Mouse (Mus musculus): Measurements from ENCODE around the gene Nkpd1. TPM values are rescaled to one million over a fixed set of nuclear protein-coding genes. Genes with fewer than 3 reads are reported as not detected.

The Nkpd1 gene
- polyA plus RNA-seq, 1 experiment from 2014 or later = not detected

DNA sequence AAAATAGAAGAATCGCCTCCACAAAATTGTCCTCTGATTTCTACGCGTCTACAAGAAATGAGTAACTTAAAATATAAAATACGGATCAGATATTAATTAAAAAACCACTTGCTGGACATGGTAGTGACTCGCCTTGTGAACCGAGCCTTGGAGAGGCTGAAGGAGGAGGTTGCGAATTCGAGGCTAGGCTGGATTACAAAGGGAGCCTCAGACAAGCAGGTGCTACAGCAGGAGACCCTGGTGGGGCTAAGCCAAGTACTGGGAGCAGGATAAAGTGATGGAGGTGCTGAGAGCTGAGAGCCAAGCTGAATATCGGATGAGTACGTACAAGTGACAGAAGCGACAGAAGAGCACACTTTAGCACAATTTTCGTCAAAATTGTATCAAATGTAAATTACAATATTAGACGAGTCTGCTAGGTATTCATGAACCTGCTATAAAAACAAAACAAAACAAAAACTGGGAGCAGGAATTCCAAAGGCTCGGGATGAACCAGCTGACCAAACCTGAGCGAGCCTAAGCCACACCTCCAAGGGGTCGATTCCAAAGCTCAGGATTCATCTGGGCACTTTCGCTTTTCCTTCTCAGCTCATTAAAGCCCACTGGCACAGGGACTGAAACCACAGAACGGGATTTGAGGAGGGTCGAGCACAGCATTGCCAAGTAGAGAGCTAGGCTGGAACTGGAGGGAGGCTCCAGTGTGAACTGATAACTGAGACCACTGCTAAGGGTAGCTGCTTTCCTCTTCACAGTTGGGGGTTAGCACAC is 45.2 kb downstream of the Nkpd1 start, which contains the start of gene Ppp1r37:
Gene Ppp1r37 (minus strand): TSS at position 434 of the 768 bp plus-strand sequence.
- peak within 1 kb of the TSS; percentile 94 for H3K4me2 ChIP-seq
- ATAC-seq (replicated peaks; ENCODE audit: insufficient number of reproducible peaks, insufficient read depth, low FRiP score, low read depth) = no peak
- H3K9me3 ChIP-seq (replicated peaks) = no peaks in the 10 kb centered on the region; the same call in 1 of the 2 replicates
- peak within 1 kb of the TSS; percentile 90 for H3K27ac ChIP-seq
- H3K36me3 ChIP-seq = peaks cover 28% of the 10 kb centered on the region
- H3K4me3 ChIP-seq = peak within 1 kb of the TSS; percentile 80
- no peaks in the 10 kb centered on the region for H3K27me3 ChIP-seq
- 3% methylated on average over 19 of the region's 19 CpGs for WGBS
- H3K4me1 ChIP-seq (replicated peaks) = peaks cover 44% of the 10 kb centered on the region
- peak within 1 kb of the TSS; percentile 84 for H3K9ac ChIP-seq

DNA sequence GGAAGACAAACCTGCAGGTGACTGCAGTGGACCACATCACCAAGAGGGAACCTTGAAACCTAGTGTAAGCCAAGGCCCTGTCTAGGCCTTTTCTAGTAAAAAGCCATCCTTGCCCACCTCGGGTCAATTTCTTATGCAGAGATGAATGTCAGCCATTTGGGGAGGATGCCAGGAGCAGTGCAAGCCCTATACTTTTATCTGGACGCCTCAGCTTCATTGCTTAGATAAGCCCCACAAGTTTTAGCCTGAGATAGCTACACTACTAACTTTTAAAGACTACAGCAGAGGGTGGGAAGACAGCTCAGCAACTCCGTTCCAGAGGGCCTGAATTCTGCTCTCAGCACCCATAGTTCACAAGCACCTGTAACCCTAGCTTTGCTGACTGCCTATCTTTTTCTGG is 46.2 kb downstream of the Nkpd1 start:
- H3K27ac ChIP-seq = no peak overlapping the region
- H3K36me3 ChIP-seq = peaks cover 28% of the 10 kb centered on the region
- H3K4me2 ChIP-seq = no peak overlapping the region
- WGBS = 72% methylated on average over 3 of the region's 3 CpGs
- no peak overlapping the region for H3K4me3 ChIP-seq
- H3K9me3 ChIP-seq (replicated peaks) = no peaks in the 10 kb centered on the region; the same call in 1 of the 2 replicates
- no peak overlapping the region for H3K9ac ChIP-seq
- H3K4me1 ChIP-seq (replicated peaks) = peaks cover 34% of the 10 kb centered on the region
- no peak for ATAC-seq (replicated peaks; ENCODE audit: insufficient number of reproducible peaks, insufficient read depth, low FRiP score, low read depth)
- no peaks in the 10 kb centered on the region for H3K27me3 ChIP-seq

DNA sequence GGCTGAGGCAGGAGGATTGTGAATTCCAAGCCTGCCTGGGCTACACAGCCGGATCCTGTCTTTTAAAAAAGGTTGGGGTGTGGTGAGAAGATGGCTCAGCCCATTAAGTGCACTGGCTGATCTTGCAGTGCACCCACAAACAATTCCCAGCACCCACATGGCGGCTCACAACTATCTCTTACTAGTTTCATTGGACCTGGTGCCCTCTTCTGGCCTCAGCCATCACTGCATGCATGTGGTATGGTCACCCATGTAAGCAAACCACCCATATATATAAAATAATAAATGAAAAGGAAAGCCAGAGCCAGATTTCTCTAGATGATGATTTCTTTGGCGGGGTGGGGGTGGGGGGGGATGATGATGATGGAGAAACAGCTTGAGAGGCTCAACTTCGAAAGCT is 46.8 kb downstream of the Nkpd1 start:
- peaks cover 29% of the 10 kb centered on the region for H3K36me3 ChIP-seq
- no peaks in the 10 kb centered on the region; the same call in 1 of the 2 replicates for H3K9me3 ChIP-seq (replicated peaks)
- no peaks in the 10 kb centered on the region for H3K27me3 ChIP-seq
- no peak overlapping the region for H3K4me2 ChIP-seq
- H3K9ac ChIP-seq = no peak overlapping the region
- no peak for ATAC-seq (replicated peaks; ENCODE audit: insufficient number of reproducible peaks, insufficient read depth, low FRiP score, low read depth)
- no peak overlapping the region for H3K4me3 ChIP-seq
- H3K4me1 ChIP-seq (replicated peaks) = peaks cover 28% of the 10 kb centered on the region
- no peak overlapping the region for H3K27ac ChIP-seq
- WGBS = 95% methylated on average over 4 of the region's 4 CpGs

DNA sequence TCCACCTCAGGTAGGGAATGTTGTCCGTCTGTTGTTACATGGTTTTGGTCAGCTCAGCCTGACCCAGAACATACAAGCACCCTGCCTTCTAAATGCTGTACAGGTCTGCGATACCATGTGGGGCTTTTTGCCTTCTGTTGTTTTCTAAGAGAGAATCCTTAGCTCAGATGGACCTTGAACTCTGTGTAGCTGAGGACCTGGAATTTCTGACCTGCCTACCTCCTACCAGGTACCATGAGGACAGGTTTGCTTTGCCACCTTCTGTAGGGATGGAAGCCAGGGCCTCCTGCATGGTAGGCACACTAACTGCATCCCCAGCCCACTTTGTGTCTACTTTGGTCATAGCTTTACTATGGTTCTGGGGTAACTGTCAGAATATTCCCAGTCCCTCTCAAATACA is 48.2 kb downstream of the Nkpd1 start:
- H3K4me3 ChIP-seq = no peak overlapping the region
- peaks cover 15% of the 10 kb centered on the region for H3K4me1 ChIP-seq (replicated peaks)
- no peaks in the 10 kb centered on the region; the same call in 1 of the 2 replicates for H3K9me3 ChIP-seq (replicated peaks)
- H3K4me2 ChIP-seq = no peak overlapping the region
- ATAC-seq (replicated peaks; ENCODE audit: insufficient number of reproducible peaks, insufficient read depth, low FRiP score, low read depth) = no peak
- no peak overlapping the region for H3K9ac ChIP-seq
- H3K27ac ChIP-seq = no peak overlapping the region
- 86% methylated on average over 2 of the region's 2 CpGs for WGBS
- H3K27me3 ChIP-seq = no peaks in the 10 kb centered on the region
- peaks cover 36% of the 10 kb centered on the region for H3K36me3 ChIP-seq

DNA sequence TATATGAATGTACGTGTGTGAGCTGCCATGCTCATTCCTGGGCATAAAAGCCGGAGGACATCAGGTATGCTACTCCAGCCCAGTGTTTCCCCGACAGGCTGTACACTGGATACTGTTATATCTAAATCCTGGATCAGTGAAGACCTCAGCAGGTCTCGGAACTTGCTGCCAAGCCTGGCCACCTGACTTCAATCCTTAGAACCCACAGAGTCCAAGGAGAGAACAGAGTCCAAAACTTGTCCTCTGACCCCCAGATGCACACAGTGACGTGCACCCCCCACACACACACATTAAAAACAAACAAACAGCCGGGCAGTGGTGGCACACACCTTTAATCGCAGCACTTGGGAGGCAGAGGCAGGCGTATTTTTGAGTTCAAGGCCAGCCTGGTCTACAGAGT is 49.8 kb downstream of the Nkpd1 start:
- Histone ChIP-seq H3K27me3 (no peaks in the 10 kb centered on the region), H3K4me1 (replicated peaks) (peaks cover 25% of the 10 kb centered on the region), H3K4me3 (no peak overlapping the region), H3K9me3 (replicated peaks) (no peaks in the 10 kb centered on the region; the same call in 1 of the 2 replicates), H3K27ac (no peak overlapping the region), H3K9ac (no peak overlapping the region), H3K36me3 (peaks cover 36% of the 10 kb centered on the region), H3K4me2 (no peak overlapping the region)
- no peak for ATAC-seq (replicated peaks; ENCODE audit: insufficient number of reproducible peaks, insufficient read depth, low FRiP score, low read depth)
- WGBS = 89% methylated on average over 8 of the region's 8 CpGs

DNA sequence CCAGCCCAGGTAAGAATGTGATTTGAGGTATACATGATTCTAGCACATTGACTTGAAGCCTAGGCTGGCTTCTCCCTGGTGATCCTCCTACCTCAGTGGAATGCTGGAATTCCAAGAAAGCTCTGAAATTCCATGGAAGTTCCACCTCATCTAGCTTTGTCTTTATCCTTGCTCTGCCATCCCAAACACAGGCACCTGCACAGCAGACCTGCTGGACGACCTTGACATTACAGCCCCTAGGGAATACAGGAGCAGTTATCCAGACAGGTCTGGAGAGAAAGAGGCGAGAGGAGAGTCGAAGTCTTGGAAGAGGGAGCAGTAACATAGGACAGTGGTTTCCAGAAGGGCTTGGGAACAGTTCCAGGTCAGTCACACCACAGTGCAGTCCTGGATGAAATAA is 52.0 kb downstream of the Nkpd1 start:
- 79% methylated on average over 3 of the region's 3 CpGs for WGBS
- no peak for ATAC-seq (replicated peaks; ENCODE audit: insufficient number of reproducible peaks, insufficient read depth, low FRiP score, low read depth)
- H3K36me3 ChIP-seq = peaks cover 27% of the 10 kb centered on the region

DNA sequence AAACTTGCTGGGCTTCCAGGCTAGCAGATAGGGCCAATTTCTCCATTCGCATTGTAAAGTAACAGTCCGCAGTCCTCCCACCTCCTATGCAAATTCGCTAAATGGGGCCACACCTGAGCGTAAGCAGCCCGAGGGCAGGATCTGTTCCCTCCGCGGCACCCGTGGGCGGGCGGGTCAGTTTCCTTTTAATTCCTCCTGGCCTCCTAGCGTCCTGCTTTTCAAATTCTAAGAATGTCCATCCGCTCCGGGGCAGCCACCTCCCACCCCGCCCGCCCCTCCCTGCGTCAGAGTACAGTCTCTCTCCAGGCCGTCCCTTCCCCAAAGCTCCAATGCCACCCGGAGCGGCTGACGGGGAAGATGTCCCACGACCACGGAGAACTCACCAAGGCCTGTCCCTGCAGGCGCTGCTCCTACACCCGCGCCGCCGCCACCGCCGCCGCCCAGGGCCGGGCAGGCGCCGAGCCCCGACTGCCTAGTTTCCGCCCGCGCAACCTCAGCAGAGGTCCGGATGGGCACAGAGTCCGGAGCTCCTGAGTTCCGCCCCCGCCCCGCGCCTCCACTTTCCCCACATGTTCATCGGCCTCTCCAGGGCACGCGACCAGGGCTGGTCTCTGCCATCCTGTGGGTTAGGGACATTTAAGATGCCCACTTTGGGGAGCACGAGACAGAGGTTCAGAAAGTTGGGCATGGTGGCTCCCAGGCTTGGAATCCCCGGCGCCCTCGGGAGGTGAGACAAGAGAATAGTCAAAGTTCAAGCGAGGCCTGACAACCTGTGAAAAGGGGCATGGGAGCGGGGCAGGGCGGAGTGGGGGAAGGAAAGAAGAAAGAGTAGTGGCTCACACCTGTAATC is 55.5 kb downstream of the Nkpd1 start:
- peak overlapping the region; percentile 90 for H3K4me2 ChIP-seq
- peaks cover 23% of the 10 kb centered on the region for H3K27me3 ChIP-seq
- WGBS = under 1% methylated on average over 53 of the region's 53 CpGs
- H3K36me3 ChIP-seq = peaks cover 8% of the 10 kb centered on the region
- peaks cover 38% of the 10 kb centered on the region for H3K4me1 ChIP-seq (replicated peaks)
- peak; percentile 78 for ATAC-seq (replicated peaks; ENCODE audit: insufficient number of reproducible peaks, insufficient read depth, low FRiP score, low read depth)
- peak overlapping the region; percentile 76 for H3K9ac ChIP-seq
- H3K4me3 ChIP-seq = peak overlapping the region; percentile 79
- peak overlapping the region; percentile 92 for H3K27ac ChIP-seq
- no peaks in the 10 kb centered on the region for H3K9me3 ChIP-seq (replicated peaks)

More for the DNA sequence above, 52.0 kb downstream of the Nkpd1 start:
- Histone ChIP-seq H3K4me1 (replicated peaks) (peaks cover 25% of the 10 kb centered on the region), H3K9ac (no peak overlapping the region), H3K4me3 (no peak overlapping the region), H3K27me3 (no peaks in the 10 kb centered on the region), H3K4me2 (no peak overlapping the region), H3K9me3 (replicated peaks) (no peaks in the 10 kb centered on the region), H3K27ac (no peak overlapping the region)

DNA sequence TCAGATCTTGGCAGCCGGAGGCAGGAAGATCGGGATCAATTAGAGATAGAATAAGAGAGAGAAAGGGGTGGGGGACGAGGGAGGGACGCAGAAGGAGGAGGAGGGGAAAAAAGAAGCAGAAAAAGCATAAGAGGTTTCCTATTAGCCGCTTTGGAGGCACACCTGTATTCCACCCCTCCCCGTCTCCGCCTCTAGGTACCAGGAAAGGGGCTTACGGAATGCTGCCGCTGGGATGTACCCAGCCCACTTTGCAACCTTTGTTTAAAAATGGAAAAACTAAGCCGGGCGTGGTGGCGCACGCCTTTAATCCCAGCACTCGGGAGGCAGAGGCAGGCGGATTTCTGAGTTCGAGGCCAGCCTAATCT is 56.1 kb downstream of the Nkpd1 start:
- Histone ChIP-seq H3K4me1 (replicated peaks) (peaks cover 40% of the 10 kb centered on the region), H3K9ac (peak overlapping the region; percentile 76), H3K36me3 (peaks cover 8% of the 10 kb centered on the region), H3K4me2 (peak overlapping the region; percentile 90), H3K4me3 (peak overlapping the region; percentile 79), H3K9me3 (replicated peaks) (no peaks in the 10 kb centered on the region), H3K27ac (peak overlapping the region; percentile 92), H3K27me3 (peaks cover 29% of the 10 kb centered on the region)
- no peak for ATAC-seq (replicated peaks; ENCODE audit: insufficient number of reproducible peaks, insufficient read depth, low FRiP score, low read depth)
- WGBS = 18% methylated on average over 16 of the region's 16 CpGs

Other genes with a start within 250 kb of the Nkpd1 start
- gene Vasp, start 246.0 kb upstream of the Nkpd1 start, polyA plus RNA-seq (2015; fragmentation: Nextera tagmentation; extraction: Ambion mirVana) = 81.2 and 81.6 TPM in 2 replicates
- 0.11 and 0.16 TPM in 2 replicates for gene Ppm1n, start 237.8 kb upstream of the Nkpd1 start, polyA plus RNA-seq (2015; fragmentation: Nextera tagmentation; extraction: Ambion mirVana)
- gene Rtn2, start 235.2 kb upstream of the Nkpd1 start, polyA plus RNA-seq (2015; fragmentation: Nextera tagmentation; extraction: Ambion mirVana) = 27.2 TPM in 2 replicates
- 0.20 and 0.47 TPM in 2 replicates for gene Fosb, start 207.8 kb upstream of the Nkpd1 start, polyA plus RNA-seq (2015; fragmentation: Nextera tagmentation; extraction: Ambion mirVana)
- gene Ercc1, start 173.1 kb upstream of the Nkpd1 start, polyA plus RNA-seq (2015; fragmentation: Nextera tagmentation; extraction: Ambion mirVana) = 59.8 and 60.3 TPM in 2 replicates
- 13.6 and 15.5 TPM in 2 replicates for gene Cd3eap, start 158.4 kb upstream of the Nkpd1 start, polyA plus RNA-seq (2015; fragmentation: Nextera tagmentation; extraction: Ambion mirVana)
- 13.5 and 14.4 TPM in 2 replicates for gene Ppp1r13l, start 158.1 kb upstream of the Nkpd1 start, polyA plus RNA-seq (2015; fragmentation: Nextera tagmentation; extraction: Ambion mirVana)
- gene Ercc2, start 135.8 kb upstream of the Nkpd1 start, polyA plus RNA-seq (2015; fragmentation: Nextera tagmentation; extraction: Ambion mirVana) = 8.9 and 11.3 TPM in 2 replicates
- 3.0 and 4.3 TPM in 2 replicates for gene Klc3, start 113.7 kb upstream of the Nkpd1 start, polyA plus RNA-seq (2015; fragmentation: Nextera tagmentation; extraction: Ambion mirVana)
- 1,612 and 2,052 TPM in 2 replicates for gene Ckm, start 113.1 kb upstream of the Nkpd1 start, polyA plus RNA-seq (2015; fragmentation: Nextera tagmentation; extraction: Ambion mirVana)
- 7.6 and 8.5 TPM in 2 replicates for gene Mark4, start 59.0 kb upstream of the Nkpd1 start, polyA plus RNA-seq (2015; fragmentation: Nextera tagmentation; extraction: Ambion mirVana)
- gene Exoc3l2, start 54.5 kb upstream of the Nkpd1 start, polyA plus RNA-seq (2015; fragmentation: Nextera tagmentation; extraction: Ambion mirVana) = 0.91 and 1.1 TPM in 2 replicates
- 1.5 and 1.7 TPM in 2 replicates for gene Bloc1s3, start 9.5 kb upstream of the Nkpd1 start, polyA plus RNA-seq (2015; fragmentation: Nextera tagmentation; extraction: Ambion mirVana)
- 73.2 and 81.2 TPM in 2 replicates for gene Trappc6a, start 9.4 kb upstream of the Nkpd1 start, polyA plus RNA-seq (2015; fragmentation: Nextera tagmentation; extraction: Ambion mirVana)
- 15.8 and 24.0 TPM in 2 replicates for gene Ppp1r37, start 45.2 kb downstream of the Nkpd1 start, polyA plus RNA-seq (2015; fragmentation: Nextera tagmentation; extraction: Ambion mirVana)
- 0.38 and 0.42 TPM in 2 replicates for gene Zfp296, start 59.4 kb downstream of the Nkpd1 start, polyA plus RNA-seq (2015; fragmentation: Nextera tagmentation; extraction: Ambion mirVana)
- 111 and 131 TPM in 2 replicates for gene Gemin7, start 59.8 kb downstream of the Nkpd1 start, polyA plus RNA-seq (2015; fragmentation: Nextera tagmentation; extraction: Ambion mirVana)
- gene Clasrp, start 86.6 kb downstream of the Nkpd1 start, polyA plus RNA-seq (2015; fragmentation: Nextera tagmentation; extraction: Ambion mirVana) = 28.5 and 39.0 TPM in 2 replicates
- 6.1 and 10.0 TPM in 2 replicates for gene Relb, start 111.6 kb downstream of the Nkpd1 start, polyA plus RNA-seq (2015; fragmentation: Nextera tagmentation; extraction: Ambion mirVana)
- 67.3 and 83.2 TPM in 2 replicates for gene Clptm1, start 147.2 kb downstream of the Nkpd1 start, polyA plus RNA-seq (2015; fragmentation: Nextera tagmentation; extraction: Ambion mirVana)
- gene Apoc2, start 160.1 kb downstream of the Nkpd1 start, polyA plus RNA-seq (2015; fragmentation: Nextera tagmentation; extraction: Ambion mirVana) = 2.0 and 7.9 TPM in 2 replicates
- 0.25 TPM in 1 of 2 replicates, not detected in the other for gene Gm44805, start 163.6 kb downstream of the Nkpd1 start, polyA plus RNA-seq (2015; fragmentation: Nextera tagmentation; extraction: Ambion mirVana)
- gene Apoc4, start 163.6 kb downstream of the Nkpd1 start, polyA plus RNA-seq (2015; fragmentation: Nextera tagmentation; extraction: Ambion mirVana) = 0.34 and 2.5 TPM in 2 replicates
- gene Apoc1, start 174.8 kb downstream of the Nkpd1 start, polyA plus RNA-seq (2015; fragmentation: Nextera tagmentation; extraction: Ambion mirVana) = 12.3 and 17.0 TPM in 2 replicates
- gene Apoe, start 181.3 kb downstream of the Nkpd1 start, polyA plus RNA-seq (2015; fragmentation: Nextera tagmentation; extraction: Ambion mirVana) = 596 and 739 TPM in 2 replicates
- gene Tomm40, start 197.6 kb downstream of the Nkpd1 start, polyA plus RNA-seq (2015; fragmentation: Nextera tagmentation; extraction: Ambion mirVana) = 142 and 164 TPM in 2 replicates
- gene Nectin2, start 232.6 kb downstream of the Nkpd1 start, polyA plus RNA-seq (2015; fragmentation: Nextera tagmentation; extraction: Ambion mirVana) = 66.5 and 81.4 TPM in 2 replicates

Data from heart, embryonic 15.5 days (tissue).